Mouse (Mus musculus): ENCODE data around the gene Elmsan1.

- no peak for TF ChIP-seq CTCF (IDR thresholded peaks at IDR 0.05; ENCODE audit: low read depth, low read length)
- TF ChIP-seq POLR2A (IDR thresholded peaks at IDR 0.05; ENCODE audit: insufficient read depth, low read length) = no peak
- no peak for TF ChIP-seq EP300 (IDR thresholded peaks at IDR 0.05; ENCODE audit: insufficient read depth, low read depth, low read length)
Measured at GRCm38 (mm10) chr12:84222405-84222961, 3.8 kb upstream of the Elmsan1 start.

Data from ES-Bruce4 (cell line).